Mouse (Mus musculus) bone marrow macrophage, adult 2 months (primary cell): ENCODE results near the gene Gm21985.

Experiments used
- CTCF ChIP-seq: IDR thresholded peaks from 2 replicates; pipeline ENCODE4 v1.5.1; 2012; ENCODE audit warnings: low read depth, mild to moderate bottlenecking, low read length, moderate library complexity
- POLR2A ChIP-seq: IDR thresholded peaks from 2 replicates; pipeline ENCODE4 v1.6.1; 2012; ENCODE audit warnings: mild to moderate bottlenecking, low read depth, low read length, borderline replicate concordance

GRCm38 (mm10) chr2:112433359-112433758 lies 167.2 kb downstream of the Gm21985 start:
- TF ChIP-seq CTCF: no peak
- no peak for TF ChIP-seq POLR2A
